Mouse (Mus musculus): Measurements from ENCODE around the gene Aurkb.

- no peak for TF ChIP-seq CTCF (IDR thresholded peaks at IDR 0.05; ENCODE audit: low read depth, low read length)
- TF ChIP-seq POLR2A (IDR thresholded peaks at IDR 0.05; ENCODE audit: insufficient read depth, low read length), result peak; percentile 97
Measured at GRCm38 (mm10) chr11:69070590-69071222, 25.3 kb downstream of the Aurkb start, which contains the start of gene Tmem107.
